Comparison of ENCODE assay signal across 8 mouse cellular contexts in the genomic region with DNA sequence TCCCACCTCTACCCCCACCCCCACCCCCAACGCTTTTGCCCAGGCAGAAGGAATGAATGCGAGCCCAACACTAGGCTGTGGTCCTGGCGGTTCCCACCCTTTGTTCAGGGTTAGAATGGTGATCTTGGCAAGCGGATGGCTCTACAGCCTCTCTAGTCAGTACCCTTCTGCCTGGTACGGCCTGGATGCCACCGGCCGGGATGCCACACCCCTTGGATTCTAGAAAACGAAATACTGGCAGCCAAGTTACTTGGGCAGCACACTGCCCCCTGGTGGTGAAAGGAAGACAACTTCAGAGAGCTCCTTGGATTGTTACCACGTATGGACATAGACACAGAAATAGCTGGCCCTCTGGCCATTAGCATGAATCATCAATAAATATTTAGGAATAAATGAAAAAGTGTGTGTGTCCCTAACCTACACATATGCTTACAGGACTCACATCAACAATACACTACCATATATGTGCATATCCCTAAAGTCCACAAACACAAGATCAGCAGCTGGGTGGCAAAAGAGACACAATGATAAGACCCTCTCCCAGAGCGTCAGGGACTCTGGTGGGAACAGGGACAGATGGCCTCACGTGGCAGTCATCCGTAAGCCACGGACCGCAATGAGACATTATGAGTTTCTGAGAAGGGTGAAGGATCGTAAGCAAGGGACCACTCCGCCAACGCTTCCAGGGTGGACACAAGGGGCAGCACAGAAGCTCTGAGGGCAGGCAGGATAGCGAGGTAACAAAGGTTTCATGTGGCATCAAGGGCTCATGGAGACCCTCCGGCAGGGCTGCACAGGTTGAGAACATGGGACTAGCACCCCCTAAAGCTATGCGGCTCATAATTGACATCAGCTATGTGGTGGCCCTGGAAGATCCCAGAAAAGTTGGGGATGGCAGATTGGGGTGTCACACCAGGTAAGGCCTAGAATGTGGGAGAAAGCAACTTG. TPM values are rescaled to one million over a fixed set of nuclear protein-coding genes. Genes with fewer than 3 reads are reported as not detected.
DNase-seq lines count a peak whose midpoint lies in the region; ATAC-seq and TF ChIP-seq lines count a peak whose summit lies in the region.

No protein-coding gene starts in this region.

- peaks cover 23% of the 10 kb centered on the region for H3K4me1 ChIP-seq in forebrain, embryonic 12.5 days
- peaks cover 13% of the 10 kb centered on the region; the same call in 1 of the 2 replicates for H3K4me1 ChIP-seq in heart, postnatal 0 days (ENCODE audit: control insufficient read depth, insufficient read depth)
- peaks cover 6% of the 10 kb centered on the region; the same call in 1 of the 2 replicates for H3K4me1 ChIP-seq in liver, postnatal 0 days (ENCODE audit: insufficient read depth)
- H3K4me1 ChIP-seq in neural tube, embryonic 12.5 days: peaks cover 28% of the 10 kb centered on the region

- H3K36me3 ChIP-seq in forebrain, embryonic 12.5 days (replicated peaks): peaks cover 26% of the 10 kb centered on the region
- peaks cover 19% of the 10 kb centered on the region for H3K36me3 ChIP-seq in heart, postnatal 0 days (replicated peaks; ENCODE audit: control insufficient read depth, insufficient read depth, low read length)
- H3K36me3 ChIP-seq in liver, postnatal 0 days (replicated peaks; ENCODE audit: insufficient read depth, low read length): no peaks in the 10 kb centered on the region
- peaks cover 22% of the 10 kb centered on the region for H3K36me3 ChIP-seq in neural tube, embryonic 12.5 days

- TF ChIP-seq EP300 in heart, postnatal 0 days (IDR thresholded peaks at IDR 0.05; ENCODE audit: low read depth): 0 out of 2 replicates have a peak, but pooled peaks have one; percentile 11
- no peak for TF ChIP-seq EP300 in liver, postnatal 0 days (IDR thresholded peaks at IDR 0.05; ENCODE audit: low read depth)

- peak overlapping the region; percentile 34 for H3K4me2 ChIP-seq in forebrain, embryonic 12.5 days
- H3K4me2 ChIP-seq in heart, postnatal 0 days (ENCODE audit: low read depth, low read length): peak overlapping the region; percentile 60
- H3K4me2 ChIP-seq in liver, postnatal 0 days (ENCODE audit: low read depth, low read length): peak overlapping the region; percentile 62
- peak overlapping the region; percentile 36 for H3K4me2 ChIP-seq in neural tube, embryonic 12.5 days (replicated peaks)

- no peak overlapping the region for H3K9ac ChIP-seq in forebrain, embryonic 12.5 days
- H3K9ac ChIP-seq in heart, postnatal 0 days (replicated peaks; ENCODE audit: low read depth, low read length): no peak overlapping the region
- H3K9ac ChIP-seq in liver, postnatal 0 days (replicated peaks): no peak overlapping the region
- no peak overlapping the region for H3K9ac ChIP-seq in neural tube, embryonic 12.5 days

- DNase-seq in ES-CJ7 (ENCODE audit: low read depth, low spot score): peak; percentile 83
- peak; percentile 83 for DNase-seq in c-Kit-positive CD71-positive TER-119-negative erythroid progenitor cells, embryonic 14.5 days (ENCODE audit: low read depth)
- peak; percentile 88 for DNase-seq in heart, postnatal 0 days (ENCODE audit: low spot score)
- peak; percentile 87 to 91 for DNase-seq in kidney, postnatal 25 days
- DNase-seq in liver, postnatal 0 days: peak; percentile 75
- peak; percentile 89 for DNase-seq in testis, postnatal 10 days (ENCODE audit: low spot score)

- no peak overlapping the region for H3K27ac ChIP-seq in forebrain, embryonic 12.5 days
- peak overlapping the region; percentile 40 for H3K27ac ChIP-seq in heart, postnatal 0 days (ENCODE audit: low read depth)
- H3K27ac ChIP-seq in liver, postnatal 0 days (ENCODE audit: low read depth): no peak overlapping the region
- no peak overlapping the region for H3K27ac ChIP-seq in neural tube, embryonic 12.5 days

- TF ChIP-seq CTCF in heart, postnatal 0 days (IDR thresholded peaks at IDR 0.05; ENCODE audit: low read depth): peak; percentile 87
- peak; percentile 92 for TF ChIP-seq CTCF in liver, postnatal 0 days (IDR thresholded peaks at IDR 0.05; ENCODE audit: low read depth)

- no peaks in the 10 kb centered on the region for H3K9me3 ChIP-seq in forebrain, embryonic 12.5 days
- H3K9me3 ChIP-seq in heart, postnatal 0 days (replicated peaks; ENCODE audit: control insufficient read depth, low read length): no peaks in the 10 kb centered on the region
- no peaks in the 10 kb centered on the region for H3K9me3 ChIP-seq in liver, postnatal 0 days (ENCODE audit: low read length)
- H3K9me3 ChIP-seq in neural tube, embryonic 12.5 days: no peaks in the 10 kb centered on the region

- ATAC-seq in forebrain, embryonic 12.5 days (ENCODE audit: low FRiP score): peak; percentile 52
- peak; percentile 37; the same call in 1 of the 2 replicates for ATAC-seq in heart, postnatal 0 days (ENCODE audit: insufficient read depth, low read depth)
- ATAC-seq in liver, postnatal 0 days: peak; percentile 18; the same call in 1 of the 2 replicates
- peak; percentile 34; the same call in 1 of the 2 replicates for ATAC-seq in neural tube, embryonic 12.5 days (ENCODE audit: low FRiP score, low read depth)

- WGBS in forebrain, embryonic 12.5 days: 38% methylated on average over 20 of the region's 20 CpGs
- 38% methylated on average over 20 of the region's 20 CpGs for WGBS in heart, postnatal 0 days
- 41% methylated on average over 20 of the region's 20 CpGs for WGBS in liver, postnatal 0 days (ENCODE audit: insufficient replicate concordance)
- 41% methylated on average over 20 of the region's 20 CpGs for WGBS in neural tube, embryonic 12.5 days

- no peak overlapping the region for H3K4me3 ChIP-seq in forebrain, embryonic 12.5 days (replicated peaks)
- peak overlapping the region; percentile 27; the same call in 1 of the 2 replicates for H3K4me3 ChIP-seq in heart, postnatal 0 days (ENCODE audit: low read depth, low read length)
- peak overlapping the region; percentile 9; the same call in 1 of the 2 replicates for H3K4me3 ChIP-seq in liver, postnatal 0 days (ENCODE audit: low read depth, low read length)
- no peak overlapping the region for H3K4me3 ChIP-seq in neural tube, embryonic 12.5 days

- H3K27me3 ChIP-seq in forebrain, embryonic 12.5 days: peaks cover 8% of the 10 kb centered on the region; the same call in 1 of the 2 replicates
- H3K27me3 ChIP-seq in heart, postnatal 0 days (ENCODE audit: control insufficient read depth, insufficient read depth, low read length): no peaks in the 10 kb centered on the region
- H3K27me3 ChIP-seq in liver, postnatal 0 days (ENCODE audit: insufficient read depth, low read length): no peaks in the 10 kb centered on the region
- H3K27me3 ChIP-seq in neural tube, embryonic 12.5 days (replicated peaks): 0 out of 2 replicates have a peak, but pooled peaks cover 3% of the 10 kb centered on the region

RNA-seq across cellular contexts. Expression of a gene that starts 14.5 kb away (rescaled TPM):
- polyA plus RNA-seq in forebrain, embryonic 12.5 days (2016; fragmentation: Nextera tagmentation; extraction: Ambion mirVana): 0.45 and 0.50 TPM in 2 replicates
- total RNA-seq in heart, postnatal 0 days (2014; rRNA removed; ENCODE audit: low replicate concordance): 0.65 TPM in 1 of 2 replicates, not detected in the other
- polyA plus RNA-seq in heart, postnatal 0 days (2015; fragmentation: Nextera tagmentation; extraction: Ambion mirVana): 0.10 and 0.11 TPM in 2 replicates
- not detected in 2 replicates for polyA plus RNA-seq in liver, postnatal 0 days (2015; fragmentation: Nextera tagmentation; extraction: Ambion mirVana)
- 0.63 and 0.72 TPM in 2 replicates for polyA plus RNA-seq in neural tube, embryonic 12.5 days (2016; fragmentation: Nextera tagmentation; extraction: Ambion mirVana)

RNA-seq across cellular contexts. Expression of a gene that starts 16.3 kb away (rescaled TPM):
- 30.3 and 30.4 TPM in 2 replicates for polyA plus RNA-seq in forebrain, embryonic 12.5 days (2016; fragmentation: Nextera tagmentation; extraction: Ambion mirVana)
- total RNA-seq in heart, postnatal 0 days (2014; rRNA removed; ENCODE audit: low replicate concordance): 12.8 and 16.2 TPM in 2 replicates
- polyA plus RNA-seq in heart, postnatal 0 days (2015; fragmentation: Nextera tagmentation; extraction: Ambion mirVana): 11.3 and 12.4 TPM in 2 replicates
- polyA plus RNA-seq in liver, postnatal 0 days (2015; fragmentation: Nextera tagmentation; extraction: Ambion mirVana): 2.5 and 2.8 TPM in 2 replicates
- polyA plus RNA-seq in neural tube, embryonic 12.5 days (2016; fragmentation: Nextera tagmentation; extraction: Ambion mirVana): 38.3 and 41.2 TPM in 2 replicates

RNA-seq across cellular contexts. Expression of a gene that starts 16.8 kb away (rescaled TPM):
- polyA plus RNA-seq in forebrain, embryonic 12.5 days (2016; fragmentation: Nextera tagmentation; extraction: Ambion mirVana): 48.7 and 51.4 TPM in 2 replicates
- total RNA-seq in heart, postnatal 0 days (2014; rRNA removed; ENCODE audit: low replicate concordance): 76.5 and 127 TPM in 2 replicates
- polyA plus RNA-seq in heart, postnatal 0 days (2015; fragmentation: Nextera tagmentation; extraction: Ambion mirVana): 29.7 TPM in 2 replicates
- 5.7 and 7.2 TPM in 2 replicates for polyA plus RNA-seq in liver, postnatal 0 days (2015; fragmentation: Nextera tagmentation; extraction: Ambion mirVana)
- 68.5 and 70.0 TPM in 2 replicates for polyA plus RNA-seq in neural tube, embryonic 12.5 days (2016; fragmentation: Nextera tagmentation; extraction: Ambion mirVana)

RNA-seq across cellular contexts. Expression of a gene that starts 24.8 kb away (rescaled TPM):
- 71.0 and 75.8 TPM in 2 replicates for polyA plus RNA-seq in forebrain, embryonic 12.5 days (2016; fragmentation: Nextera tagmentation; extraction: Ambion mirVana)
- 75.4 and 76.4 TPM in 2 replicates for total RNA-seq in heart, postnatal 0 days (2014; rRNA removed; ENCODE audit: low replicate concordance)
- 82.5 and 83.7 TPM in 2 replicates for polyA plus RNA-seq in heart, postnatal 0 days (2015; fragmentation: Nextera tagmentation; extraction: Ambion mirVana)
- 43.6 and 43.8 TPM in 2 replicates for polyA plus RNA-seq in liver, postnatal 0 days (2015; fragmentation: Nextera tagmentation; extraction: Ambion mirVana)
- 82.9 and 83.2 TPM in 2 replicates for polyA plus RNA-seq in neural tube, embryonic 12.5 days (2016; fragmentation: Nextera tagmentation; extraction: Ambion mirVana)

RNA-seq across cellular contexts. Expression of a gene that starts 25.6 kb away (rescaled TPM):
- polyA plus RNA-seq in forebrain, embryonic 12.5 days (2016; fragmentation: Nextera tagmentation; extraction: Ambion mirVana): 23.5 and 23.9 TPM in 2 replicates
- total RNA-seq in heart, postnatal 0 days (2014; rRNA removed; ENCODE audit: low replicate concordance): 12.9 and 13.0 TPM in 2 replicates
- polyA plus RNA-seq in heart, postnatal 0 days (2015; fragmentation: Nextera tagmentation; extraction: Ambion mirVana): 14.0 and 14.9 TPM in 2 replicates
- polyA plus RNA-seq in liver, postnatal 0 days (2015; fragmentation: Nextera tagmentation; extraction: Ambion mirVana): 9.9 and 10.6 TPM in 2 replicates
- polyA plus RNA-seq in neural tube, embryonic 12.5 days (2016; fragmentation: Nextera tagmentation; extraction: Ambion mirVana): 21.4 and 22.8 TPM in 2 replicates

Comparison
In these comparisons a context has a peak if more than half of its experiments do, and no peak if none do; other contexts are left out.
1. H3K4me3 ChIP-seq: peak in heart, postnatal 0 days (single experiment) and liver, postnatal 0 days (single experiment); none in forebrain, embryonic 12.5 days (single experiment) and neural tube, embryonic 12.5 days (single experiment).
2. Peak in every context shown above with its lines, with median percentiles within 50 percentile points of each other: DNase-seq, ATAC-seq and H3K4me2 ChIP-seq.